Comparison of ENCODE assay signal across 8 mouse cellular contexts in genomic region chr19:8774086-8774835, GRCm38 (mm10). TPM values are rescaled to one million over a fixed set of nuclear protein-coding genes. Genes with fewer than 3 reads are reported as not detected.
DNase-seq lines count a peak whose midpoint lies in the region; ATAC-seq and TF ChIP-seq lines count a peak whose summit lies in the region.

Tmem179b (minus strand) TSS chr19:8774467.

- peak within 1 kb of the TSS; percentile 97 for H3K27ac ChIP-seq in gastrocnemius, adult 2 months
- H3K27ac ChIP-seq in hindbrain, postnatal 0 days = peak within 1 kb of the TSS; percentile 95

- DNase-seq in WW6 (ENCODE audit: low read depth, low spot score) = peak; percentile 83
- peak; percentile 95 to 96 for DNase-seq in cerebellum, postnatal 4 days (ENCODE audit: low spot score in 2 of 2)
- peak; percentile 97 for DNase-seq in gastrocnemius, adult 2 months
- peak; percentile 97 for DNase-seq in hindbrain, postnatal 0 days (ENCODE audit: low spot score)
- peak; percentile 94 to 97 for DNase-seq in left cerebral cortex, adult 8-10 months (ENCODE audit: low spot score in 2 of 2)
- peak; percentile 97 for DNase-seq in right cerebral cortex, postnatal 10 days (ENCODE audit: low spot score in 2 of 2)
- peak; percentile 98 for DNase-seq in urinary bladder, postnatal 25 days (ENCODE audit: low spot score)

- H3K36me3 ChIP-seq in hindbrain, postnatal 0 days (ENCODE audit: insufficient read depth, low read length) = peaks cover 14% of the 10 kb centered on the region; the same call in 1 of the 2 replicates
- H3K36me3 ChIP-seq in megakaryocyte, embryonic 14.5 days (replicated peaks; ENCODE audit: low read length) = peaks cover 57% of the 10 kb centered on the region

- no peaks in the 10 kb centered on the region for H3K9me3 ChIP-seq in hindbrain, postnatal 0 days (ENCODE audit: low read length)
- no peaks in the 10 kb centered on the region for H3K9me3 ChIP-seq in megakaryocyte, embryonic 14.5 days

- peak within 1 kb of the TSS; percentile 93 for H3K9ac ChIP-seq in hindbrain, postnatal 0 days (replicated peaks; ENCODE audit: low read length)

- peak within 1 kb of the TSS; percentile 83 for H3K4me3 ChIP-seq in gastrocnemius, adult 2 months
- peak within 1 kb of the TSS; percentile 69 for H3K4me3 ChIP-seq in hindbrain, postnatal 0 days (ENCODE audit: low read length)
- peak within 1 kb of the TSS; percentile 97 for H3K4me3 ChIP-seq in megakaryocyte, embryonic 14.5 days (replicated peaks)

- intact Hi-C loops in gastrocnemius, adult 2 months (cut with DNase I) = no loop called here

- WGBS in hindbrain, postnatal 0 days = under 1% methylated on average over 67 of the region's 68 CpGs

- no peaks in the 10 kb centered on the region for H3K27me3 ChIP-seq in hindbrain, postnatal 0 days (ENCODE audit: insufficient read depth, low read length)
- H3K27me3 ChIP-seq in megakaryocyte, embryonic 14.5 days (replicated peaks) = no peaks in the 10 kb centered on the region

- H3K4me1 ChIP-seq in hindbrain, postnatal 0 days (ENCODE audit: insufficient read depth, low read length) = peaks cover 12% of the 10 kb centered on the region
- peaks cover 52% of the 10 kb centered on the region for H3K4me1 ChIP-seq in megakaryocyte, embryonic 14.5 days

- peak within 1 kb of the TSS; percentile 95 for H3K4me2 ChIP-seq in hindbrain, postnatal 0 days (ENCODE audit: low read depth, low read length)

- ATAC-seq in hindbrain, postnatal 0 days = peak; percentile 94

- TF ChIP-seq CTCF in gastrocnemius, adult 2 months (IDR thresholded peaks at IDR 0.05) = peak; percentile 30; the same call in 1 of the 2 replicates
- peak; percentile 23; the same call in 1 of the 2 replicates for TF ChIP-seq CTCF in hindbrain, postnatal 0 days (IDR thresholded peaks at IDR 0.05; ENCODE audit: low read depth)

RNA-seq across cellular contexts. Expression of gene Tmem179b, which starts in this region (rescaled TPM):
- total RNA-seq in gastrocnemius, adult 2 months (2021) = 10 to 100 TPM in 1 of 2 experiments, 1 to 10 TPM in 1; 7.4 to 10.6 TPM
- total RNA-seq in hindbrain, postnatal 0 days (2014; rRNA removed) = 29.5 and 31.0 TPM in 2 replicates
- polyA plus RNA-seq in hindbrain, postnatal 0 days (2015; fragmentation: Nextera tagmentation; extraction: Ambion mirVana) = 27.0 and 27.7 TPM in 2 replicates
- 10 to 100 TPM; 11.3 to 14.6 (median 12.4) TPM for total RNA-seq in left cerebral cortex, adult 8-10 months (2022)
- 154 and 203 TPM in 2 replicates for polyA plus RNA-seq in megakaryocyte, embryonic 14.5 days (2012; ENCODE audit: insufficient read depth, low replicate concordance)

Comparison
In these comparisons a context has a peak if more than half of its experiments do, and no peak if none do; other contexts are left out.
1. Peak in every context shown above with its lines: DNase-seq, ATAC-seq, H3K4me3 ChIP-seq and H3K27ac ChIP-seq.